Mouse (Mus musculus) limb, embryonic 10.5 days (tissue): ENCODE data around the gene Lman2l. TPM values are rescaled to one million over a fixed set of nuclear protein-coding genes. Genes with fewer than 3 reads are reported as not detected.

ENCODE experiments used
- DNase-seq: peaks from one replicate; pipeline ENCODE4 v3.0.0-alpha.2; 2017; ENCODE audit warnings: low spot score
- H3K27ac ChIP-seq: fragments of 300-500 bp; sonication (generic); 2 replicates; pipeline ENCODE4 v1.5.1; 2016; ENCODE audit warnings: mild to moderate bottlenecking
- H3K27me3 ChIP-seq: fragments of 300-500 bp; sonication (generic); 2 replicates; pipeline ENCODE4 v1.6.1; 2016; ENCODE audit warnings: low read depth, mild to moderate bottlenecking; ENCODE audit not compliant: poor library complexity, severe bottlenecking
- H3K36me3 ChIP-seq: fragments of 300-500 bp; sonication (generic); 2 replicates; pipeline ENCODE4 v1.6.1; 2016; ENCODE audit warnings: mild to moderate bottlenecking, moderate library complexity
- H3K4me1 ChIP-seq: fragments of 300-500 bp; sonication (generic); 2 replicates; pipeline ENCODE4 v1.6.1; 2016
- H3K4me3 ChIP-seq: fragments of 300-500 bp; sonication (generic); 2 replicates; pipeline ENCODE4 v1.5.1; 2016; ENCODE audit warnings: mild to moderate bottlenecking, moderate library complexity
- H3K9me3 ChIP-seq: fragments of 300-500 bp; sonication (generic); replicated peaks from 2 replicates; pipeline ENCODE4 v1.6.1; 2016; ENCODE audit warnings: mild to moderate bottlenecking
- WGBS: fragments of 180-500 bp; shearing (Covaris S2); methylation state at CpG from one replicate; pipeline ENCODE4 v1.1.7; 2016; 5-methylcytosine and 5-hydroxymethylcytosine counted together
- polyA plus RNA-seq: library from polyadenylated mRNA; unstranded; fragments of >200 nt; fragmentation: Nextera tagmentation; extraction: Ambion mirVana; gene quantifications from 2 replicates; pipeline ENCODE4 v1.2.1, GENCODE M21; 2016

Gene Lman2l
- polyA plus RNA-seq, 1 experiment from 2014 or later = 59.8 TPM

DNA sequence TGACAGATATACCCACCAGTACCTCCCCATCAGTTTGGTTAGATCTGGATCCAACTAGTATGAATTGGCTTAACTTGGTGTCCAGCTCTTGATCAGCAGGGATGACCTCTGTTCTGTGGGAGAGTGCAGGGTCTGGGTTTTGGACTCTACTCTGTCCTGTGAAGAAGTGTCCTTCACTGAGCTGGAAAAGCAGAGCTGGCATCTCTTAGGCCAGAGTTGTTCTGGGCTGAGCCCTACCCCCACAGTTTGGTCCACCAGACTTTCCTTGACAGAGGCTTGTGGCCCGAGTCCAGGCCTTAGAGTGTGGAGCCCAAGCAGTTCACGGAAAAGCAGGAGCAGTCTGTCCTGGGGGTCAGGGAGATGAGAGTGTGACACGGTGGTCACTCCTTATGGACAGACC is 29.6 kb upstream of the Lman2l start:
- DNase-seq = no peak
- peaks cover 6% of the 10 kb centered on the region; the same call in 1 of the 2 replicates for H3K27me3 ChIP-seq
- H3K27ac ChIP-seq = peak overlapping the region; percentile 73; the same call in 1 of the 2 replicates
- 76% methylated on average over 3 of the region's 3 CpGs for WGBS
- H3K4me1 ChIP-seq = peaks cover 62% of the 10 kb centered on the region
- H3K9me3 ChIP-seq = no peaks in the 10 kb centered on the region
- H3K36me3 ChIP-seq = no peaks in the 10 kb centered on the region
- H3K4me3 ChIP-seq = peak overlapping the region; percentile 65; the same call in 1 of the 2 replicates

DNA sequence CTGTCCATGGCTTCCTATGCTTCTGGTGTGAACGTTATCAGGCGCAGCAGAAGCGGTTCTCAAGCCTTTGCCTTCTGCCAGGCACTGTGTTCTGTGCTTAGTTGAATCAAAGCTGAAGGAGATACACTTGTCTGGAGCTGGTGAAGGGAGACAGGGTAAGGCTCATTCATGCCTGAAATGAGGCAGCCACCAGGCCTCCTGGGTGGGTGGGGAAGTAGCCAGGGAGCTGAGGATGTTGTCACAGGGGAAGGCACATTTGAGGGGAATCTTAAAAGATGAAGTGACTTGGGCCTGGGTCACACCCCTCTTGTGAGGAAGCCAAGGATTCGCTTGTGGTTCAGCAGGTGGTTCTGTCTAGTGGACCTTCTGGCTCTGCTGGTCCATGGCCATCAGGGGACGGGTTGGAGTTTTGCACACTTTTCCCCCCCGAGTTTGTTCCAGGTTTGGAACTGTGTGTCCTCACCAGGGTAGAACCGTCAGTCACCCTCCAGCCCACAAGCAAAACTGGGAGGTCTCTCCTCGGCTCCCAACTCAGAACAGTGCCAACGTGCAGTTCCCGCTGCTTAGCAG is 28.2 kb upstream of the Lman2l start:
- Histone ChIP-seq H3K4me3 (peak overlapping the region; percentile 65; the same call in 1 of the 2 replicates), H3K9me3 (no peaks in the 10 kb centered on the region), H3K36me3 (no peaks in the 10 kb centered on the region), H3K27ac (no peak overlapping the region), H3K27me3 (peaks cover 8% of the 10 kb centered on the region; the same call in 1 of the 2 replicates), H3K4me1 (peaks cover 63% of the 10 kb centered on the region)
- 86% methylated on average over 10 of the region's 10 CpGs for WGBS
- DNase-seq = no peak

DNA sequence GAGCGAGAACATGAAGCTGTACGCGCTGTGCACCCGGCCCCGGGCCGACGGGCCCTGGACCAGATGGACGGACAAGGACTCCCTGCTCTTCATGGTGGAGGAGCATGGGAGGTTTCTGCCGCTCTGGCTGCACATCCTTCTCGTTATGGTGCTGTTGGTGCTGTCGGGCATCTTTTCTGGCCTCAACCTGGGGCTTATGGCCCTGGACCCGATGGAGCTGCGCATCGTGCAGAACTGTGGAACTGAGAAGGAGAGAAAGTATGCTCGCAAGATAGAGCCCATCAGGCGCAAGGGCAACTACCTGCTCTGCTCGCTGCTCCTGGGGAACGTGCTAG is 27.0 kb upstream of the Lman2l start:
- peak overlapping the region; percentile 65 for H3K4me3 ChIP-seq
- peaks cover 63% of the 10 kb centered on the region for H3K4me1 ChIP-seq
- whole genome bisulfite sequencing = 19% methylated on average over 18 of the region's 18 CpGs

DNA sequence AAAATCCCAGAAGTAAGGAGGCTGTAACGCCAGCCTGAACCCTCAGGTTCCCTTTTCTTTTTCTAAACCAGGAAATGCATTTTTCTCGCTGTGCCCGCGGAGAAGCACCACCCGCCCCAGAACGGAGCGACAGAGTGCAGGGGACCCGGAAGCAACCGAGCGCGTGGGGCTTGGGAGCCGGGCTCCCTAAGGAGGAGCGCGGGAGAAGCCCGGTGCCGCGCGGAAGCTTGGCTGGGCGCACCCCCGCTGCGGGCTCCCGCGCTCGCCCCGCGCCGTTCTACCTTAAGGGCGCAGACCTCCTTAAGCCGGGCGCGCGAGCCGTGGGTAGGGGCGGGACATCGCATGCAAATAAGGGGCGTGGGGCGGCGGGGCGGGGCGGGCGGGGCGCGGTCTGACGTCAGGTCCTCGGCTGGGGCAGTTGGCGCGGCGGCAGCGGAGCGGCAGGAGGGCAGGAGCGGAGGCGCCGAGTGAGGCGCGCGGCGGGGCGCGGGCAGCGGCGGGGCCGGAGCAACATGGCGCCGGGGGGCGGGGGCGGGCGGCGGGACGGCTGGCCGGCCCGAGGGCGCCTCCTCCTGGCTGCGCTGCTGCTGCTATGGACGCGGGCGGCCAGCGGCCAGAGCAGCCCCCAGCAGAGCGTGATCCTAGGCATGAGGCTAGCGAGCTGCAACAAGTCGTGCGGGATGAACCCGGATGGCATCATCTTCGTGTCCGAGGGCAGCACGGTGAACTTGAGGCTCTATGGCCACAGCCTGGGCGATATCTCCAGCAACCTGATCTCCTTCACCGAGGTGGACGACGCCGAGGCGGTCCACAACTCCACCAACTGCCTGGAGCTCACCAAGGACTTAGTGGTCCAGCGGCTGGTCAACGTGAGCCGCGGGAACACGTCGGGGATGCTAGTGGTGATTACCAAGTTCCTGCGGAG is 26.4 kb upstream of the Lman2l start, which contains the start of gene Cnnm4:
Gene Cnnm4, plus strand, starts transcription at position 440 of the 925 bp plus-strand sequence.
- H3K27me3 ChIP-seq = peaks cover 8% of the 10 kb centered on the region; the same call in 1 of the 2 replicates
- no peaks in the 10 kb centered on the region for H3K9me3 ChIP-seq
- under 1% methylated on average over 82 of the region's 98 CpGs for WGBS
- peak; percentile 96 for DNase-seq
- H3K4me3 ChIP-seq = peak within 1 kb of the TSS; percentile 65
- H3K36me3 ChIP-seq = no peaks in the 10 kb centered on the region
- peak within 1 kb of the TSS; percentile 86 for H3K27ac ChIP-seq
- peaks cover 60% of the 10 kb centered on the region for H3K4me1 ChIP-seq

More for the DNA sequence above, 27.0 kb upstream of the Lman2l start:
- Histone ChIP-seq H3K27ac (peak overlapping the region; percentile 86), H3K9me3 (no peaks in the 10 kb centered on the region), H3K36me3 (no peaks in the 10 kb centered on the region), H3K27me3 (peaks cover 8% of the 10 kb centered on the region; the same call in 1 of the 2 replicates)
- DNase-seq = no peak

DNA sequence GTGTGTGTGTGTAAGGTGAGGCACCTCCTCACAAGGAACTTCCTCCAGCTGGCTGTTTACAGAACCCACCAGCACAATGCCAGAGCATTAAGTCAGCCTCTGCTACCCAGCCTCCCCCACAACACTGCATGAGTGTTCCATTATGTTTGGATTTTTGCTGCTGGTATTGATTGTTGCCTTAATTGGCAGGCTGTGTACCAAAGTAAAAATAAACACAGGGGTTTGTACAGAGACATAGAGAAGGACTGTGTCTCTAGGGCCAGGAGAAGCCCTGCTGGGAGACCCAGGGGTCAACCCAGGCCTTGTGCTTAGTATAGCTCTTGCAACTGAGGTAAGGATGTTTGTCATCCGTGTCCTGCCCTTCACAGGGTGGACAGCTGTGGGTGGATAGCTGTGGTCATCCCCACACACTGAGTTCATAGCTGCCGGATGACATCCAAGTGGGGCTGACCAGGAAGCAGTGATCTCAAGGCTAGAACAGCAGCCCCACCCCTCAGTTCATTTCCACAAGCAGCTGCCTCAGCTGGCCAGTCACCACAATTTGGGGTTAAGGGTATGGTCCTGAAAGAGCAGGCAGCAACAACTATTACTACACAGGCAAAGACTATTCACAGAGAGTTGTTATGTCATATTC is 24.9 kb upstream of the Lman2l start:
- Histone ChIP-seq H3K9me3 (no peaks in the 10 kb centered on the region), H3K36me3 (no peaks in the 10 kb centered on the region), H3K27me3 (peaks cover 8% of the 10 kb centered on the region; the same call in 1 of the 2 replicates), H3K4me1 (peaks cover 45% of the 10 kb centered on the region), H3K27ac (no peak overlapping the region), H3K4me3 (no peak overlapping the region)
- no peak for DNase-seq
- WGBS = 68% methylated on average over 2 of the region's 2 CpGs

DNA sequence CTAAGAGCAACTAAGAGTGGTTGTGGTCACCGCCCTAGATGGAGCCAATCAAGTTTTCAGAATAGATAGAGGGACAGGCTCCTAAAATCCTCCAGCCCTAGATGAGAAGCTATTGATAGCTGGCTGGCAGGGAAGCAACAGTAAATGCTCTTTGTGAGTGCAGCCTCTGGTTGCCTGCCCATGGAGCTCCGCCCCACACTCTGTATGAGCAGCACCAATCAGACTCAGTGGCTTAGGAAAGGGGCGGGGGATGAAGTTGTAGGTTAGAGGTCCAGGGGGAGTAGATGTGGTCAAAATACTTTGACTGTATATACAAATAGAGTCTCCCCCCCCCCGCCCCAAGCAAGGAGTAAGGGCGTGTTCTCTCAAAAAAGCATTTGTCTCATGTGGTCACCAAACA is 22.4 kb upstream of the Lman2l start:
- Histone ChIP-seq H3K4me1 (peaks cover 26% of the 10 kb centered on the region), H3K9me3 (no peaks in the 10 kb centered on the region), H3K36me3 (no peaks in the 10 kb centered on the region), H3K27ac (no peak overlapping the region), H3K4me3 (no peak overlapping the region), H3K27me3 (peaks cover 8% of the 10 kb centered on the region; the same call in 1 of the 2 replicates)
- no peak for DNase-seq
- 48% methylated on average over 5 of the region's 5 CpGs for WGBS

DNA sequence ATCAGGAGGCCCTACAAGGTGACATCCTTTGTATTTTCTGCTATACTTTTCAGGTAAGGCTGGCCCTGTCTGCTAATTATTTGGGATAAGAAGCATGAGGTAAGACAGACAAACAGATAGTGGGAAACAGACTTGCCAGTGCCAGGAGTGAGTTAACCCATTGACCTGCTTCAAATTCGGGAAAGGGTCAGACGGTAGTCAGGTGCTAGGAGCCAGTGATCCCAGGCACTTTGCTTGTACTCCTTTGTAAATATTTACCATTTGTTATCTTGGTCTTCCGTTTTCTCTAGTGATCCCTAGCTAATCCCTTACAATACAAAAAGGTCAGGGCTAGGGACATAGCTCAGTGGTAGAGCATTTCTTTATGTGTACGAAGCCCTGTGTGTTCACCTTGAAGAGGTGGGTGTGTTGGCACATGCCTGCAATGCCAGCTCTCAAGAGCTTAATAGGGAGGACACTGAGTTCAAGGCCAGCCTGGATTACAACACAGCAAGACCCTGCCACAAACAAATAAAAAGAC is 20.6 kb upstream of the Lman2l start:
- Histone ChIP-seq H3K4me1 (peaks cover 14% of the 10 kb centered on the region), H3K4me3 (no peak overlapping the region), H3K27me3 (peaks cover 8% of the 10 kb centered on the region; the same call in 1 of the 2 replicates), H3K9me3 (no peaks in the 10 kb centered on the region), H3K27ac (no peak overlapping the region), H3K36me3 (no peaks in the 10 kb centered on the region)
- WGBS = 71% methylated on average over 4 of the region's 4 CpGs
- DNase-seq = no peak

DNA sequence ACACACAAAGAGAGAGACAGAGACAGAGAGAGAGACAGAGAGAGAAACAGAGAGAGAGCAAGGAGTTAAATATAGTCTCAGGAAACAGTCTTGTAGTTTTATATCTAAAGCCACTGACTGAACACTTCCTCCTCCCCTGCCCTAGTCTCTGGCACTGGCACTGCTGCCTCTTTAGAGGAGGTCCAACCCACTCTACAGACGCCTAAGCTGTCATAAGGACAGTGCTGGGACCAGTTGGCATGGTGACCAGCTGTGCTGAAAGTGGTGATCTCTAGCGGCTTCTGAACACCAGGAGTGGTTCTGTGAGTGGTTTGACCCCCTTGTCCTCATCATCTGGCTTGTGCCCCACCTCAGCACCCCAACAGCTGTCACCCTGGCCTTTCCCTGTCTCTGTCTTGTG is 16.8 kb upstream of the Lman2l start:
- no peaks in the 10 kb centered on the region for H3K27me3 ChIP-seq
- WGBS = 48% methylated on average over 2 of the region's 2 CpGs
- DNase-seq = no peak
- H3K9me3 ChIP-seq = no peaks in the 10 kb centered on the region
- H3K27ac ChIP-seq = no peak overlapping the region
- H3K4me1 ChIP-seq = peaks cover 16% of the 10 kb centered on the region
- no peak overlapping the region for H3K4me3 ChIP-seq
- no peaks in the 10 kb centered on the region for H3K36me3 ChIP-seq

DNA sequence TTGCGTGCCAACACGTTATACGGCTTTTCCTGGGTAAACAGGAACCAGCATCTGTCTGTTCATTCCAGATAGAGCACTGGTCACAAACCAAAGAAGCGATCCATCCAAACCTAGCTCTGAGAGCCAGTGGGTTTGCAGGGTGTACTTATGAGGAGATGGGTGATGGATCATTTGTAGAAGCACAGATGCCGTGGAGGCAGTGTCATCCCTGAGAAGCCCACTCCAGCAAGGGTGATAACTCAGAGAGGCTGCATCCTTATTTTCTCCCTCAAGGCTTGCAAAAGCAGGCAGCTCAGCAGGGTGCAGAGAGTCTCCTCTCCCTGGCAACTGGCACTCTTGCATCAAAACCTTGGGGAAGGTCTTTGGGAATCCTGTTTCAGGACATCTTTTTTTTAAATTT is 13.1 kb upstream of the Lman2l start:
- no peaks in the 10 kb centered on the region for H3K36me3 ChIP-seq
- no peaks in the 10 kb centered on the region for H3K9me3 ChIP-seq
- no peak overlapping the region for H3K27ac ChIP-seq
- no peak overlapping the region for H3K4me3 ChIP-seq
- 85% methylated on average over 5 of the region's 5 CpGs for WGBS
- no peaks in the 10 kb centered on the region for H3K27me3 ChIP-seq
- H3K4me1 ChIP-seq = peaks cover 10% of the 10 kb centered on the region
- DNase-seq = no peak

DNA sequence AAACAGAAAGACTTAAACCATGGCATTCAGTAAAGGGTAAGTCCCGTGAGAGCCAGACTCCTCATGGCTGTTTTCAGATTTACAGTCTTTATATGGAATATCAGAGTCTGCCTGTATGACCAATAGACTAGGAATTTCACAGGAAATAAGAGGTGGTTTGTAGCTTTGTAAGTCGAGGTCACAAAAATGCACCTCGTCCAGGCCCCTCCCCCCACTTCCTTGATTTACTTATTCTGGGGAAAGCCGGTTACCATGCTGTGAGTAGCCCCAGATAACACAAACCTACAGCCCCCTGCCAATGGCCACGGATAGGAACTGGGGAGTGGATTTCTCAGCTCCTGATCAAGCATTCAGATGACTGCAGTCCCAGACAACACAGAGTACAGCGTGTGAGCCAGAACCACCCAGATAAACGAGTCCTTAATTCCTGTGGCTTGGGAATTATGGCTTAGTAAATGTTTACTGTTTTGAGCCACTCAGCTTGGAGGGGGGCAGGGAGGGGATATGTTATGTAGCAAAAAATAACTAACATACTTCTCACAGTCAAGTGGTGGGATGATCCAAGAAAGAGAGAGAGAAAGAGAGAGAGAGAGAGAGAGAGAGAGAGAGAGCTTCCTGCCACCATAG is 12.4 kb upstream of the Lman2l start:
- Histone ChIP-seq H3K27ac (peak overlapping the region; percentile 42; the same call in 1 of the 2 replicates), H3K36me3 (no peaks in the 10 kb centered on the region), H3K4me1 (peaks cover 10% of the 10 kb centered on the region), H3K9me3 (no peaks in the 10 kb centered on the region), H3K4me3 (no peak overlapping the region), H3K27me3 (no peaks in the 10 kb centered on the region)
- WGBS = 46% methylated on average over 7 of the region's 7 CpGs
- no peak for DNase-seq

DNA sequence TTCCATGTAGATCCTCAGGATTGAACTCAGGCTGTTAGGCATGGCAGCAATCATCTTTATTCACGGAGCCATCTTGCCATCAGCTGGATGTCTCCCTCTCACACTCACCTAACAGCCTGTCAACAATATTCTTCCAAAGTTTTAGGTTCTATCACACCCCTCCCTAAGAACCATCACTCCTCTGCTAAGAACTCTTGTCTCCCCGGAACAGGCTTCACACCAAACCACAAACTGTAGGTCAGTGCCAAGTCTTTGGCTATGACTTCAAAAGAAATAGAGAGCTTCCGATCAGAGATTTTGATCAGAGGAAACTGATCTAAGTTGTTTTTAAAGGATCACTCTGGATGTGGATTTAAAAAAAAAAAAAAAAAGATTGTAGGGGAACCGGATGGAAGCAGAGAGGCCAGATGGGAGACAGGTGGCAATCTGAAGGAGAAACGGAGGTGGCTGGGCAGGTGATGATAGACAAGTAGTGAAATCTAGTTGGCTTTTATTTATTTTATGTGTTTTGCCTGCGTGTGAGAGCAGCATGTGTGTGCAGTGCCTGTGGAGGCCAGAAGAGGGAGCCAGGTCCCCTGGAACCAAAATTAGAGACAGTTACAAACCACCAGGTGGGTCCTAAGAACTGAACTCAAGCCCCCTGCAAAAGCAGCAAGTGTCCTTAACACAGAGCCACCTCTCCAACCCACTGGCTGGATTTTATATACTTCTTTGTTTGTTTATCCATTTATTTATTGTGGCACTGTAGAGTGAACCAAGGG is 9.2 kb upstream of the Lman2l start:
- Histone ChIP-seq H3K4me1 (peaks cover 10% of the 10 kb centered on the region), H3K27ac (no peak overlapping the region), H3K4me3 (no peak overlapping the region), H3K36me3 (no peaks in the 10 kb centered on the region), H3K9me3 (no peaks in the 10 kb centered on the region), H3K27me3 (no peaks in the 10 kb centered on the region)
- 85% methylated on average over 6 of the region's 6 CpGs for WGBS
- DNase-seq = no peak

DNA sequence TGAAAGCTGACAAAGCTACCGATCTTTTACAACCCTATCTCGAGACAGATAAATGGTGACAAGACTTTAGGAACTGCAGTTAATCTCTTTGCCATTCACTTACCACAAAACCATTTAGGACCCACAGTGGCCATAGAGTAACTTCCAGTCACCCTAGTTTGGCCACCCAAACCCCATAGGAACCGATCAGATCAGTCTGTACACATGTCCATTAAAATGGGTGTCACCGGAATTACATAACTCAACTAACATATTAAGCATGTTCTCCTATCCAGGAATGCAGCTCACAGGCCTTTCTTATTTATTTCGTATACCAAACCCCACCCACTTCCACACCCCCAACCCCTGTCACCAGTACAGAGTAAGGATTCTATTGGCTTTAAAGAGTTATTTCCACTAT is 1.8 kb upstream of the Lman2l start:
- 91% methylated on average over 5 of the region's 5 CpGs for WGBS
- DNase-seq = no peak
- Histone ChIP-seq H3K4me1 (peaks cover 10% of the 10 kb centered on the region), H3K9me3 (no peaks in the 10 kb centered on the region), H3K27me3 (no peaks in the 10 kb centered on the region), H3K4me3 (no peak overlapping the region), H3K36me3 (peaks cover 17% of the 10 kb centered on the region), H3K27ac (no peak overlapping the region)
